Mouse (Mus musculus): ENCODE data around the gene Txlna.

DNA sequence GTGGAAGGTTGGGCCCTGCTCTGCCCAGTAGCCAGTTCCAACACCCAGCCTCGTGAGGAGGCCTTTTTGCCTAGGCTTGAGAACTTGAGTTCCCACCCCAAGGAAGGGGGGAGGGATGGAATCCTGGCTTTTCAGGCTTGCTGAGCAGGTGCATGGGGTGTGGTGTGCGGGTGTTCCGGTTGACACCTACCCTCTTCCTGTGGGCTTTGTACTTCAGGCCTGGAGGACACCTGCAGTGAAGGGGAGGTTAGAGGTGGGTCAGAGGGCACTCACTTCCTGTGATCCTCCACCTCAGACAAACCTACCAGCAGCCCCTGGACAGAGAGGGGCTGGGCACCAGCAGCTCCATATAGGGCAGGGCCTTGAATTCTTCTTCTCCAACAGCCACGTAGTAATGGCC, 30.8 kb downstream of the Txlna start:
- no peak for TF ChIP-seq POLR2A (IDR thresholded peaks at IDR 0.05; ENCODE audit: extremely low read depth, insufficient read depth, low read length)
- no peak for TF ChIP-seq CTCF (IDR thresholded peaks at IDR 0.05; ENCODE audit: low read depth, low read length)

All from liver, adult 2 months (tissue).